Mouse (Mus musculus): ENCODE measurements around the gene Lmtk2. TPM values are rescaled to one million over a fixed set of nuclear protein-coding genes. Genes with fewer than 3 reads are reported as not detected.

The Lmtk2 gene
- total and polyA plus RNA-seq, 3 experiments = 12.6 to 14.8 TPM; not detected in 1

- Histone ChIP-seq H3K27me3 (ENCODE audit: control insufficient read depth in 1 of 2, insufficient read depth in 2 of 2, low read length in 2 of 2) (peaks cover 2 to 3% of the 10 kb centered on the region in 2 experiments; a peak in 3 of 4 replicates), H3K27ac (ENCODE audit: control insufficient read depth, low read depth, low read length) (no peak overlapping the region), H3K79me2 (ENCODE audit: control insufficient read depth, insufficient read depth, low read length, poor library complexity) (no peaks in the 10 kb centered on the region), H3K9me3 (replicated peaks; ENCODE audit: insufficient read depth, low read length) (no peaks in the 10 kb centered on the region), H3K36me3 (ENCODE audit: control insufficient read depth in 1 of 2, insufficient read depth in 2 of 2, low read length in 2 of 2) (no peaks in the 10 kb centered on the region), H3K9ac (ENCODE audit: control insufficient read depth, low read depth, low read length, poor library complexity, severe bottlenecking) (no peak overlapping the region), H3K4me1 (ENCODE audit: control insufficient read depth in 1 of 2, insufficient read depth in 2 of 2, low read length in 2 of 2) (no peaks in the 10 kb centered on the region), H3K4me3 (ENCODE audit: control insufficient read depth in 1 of 2, insufficient read depth in 1 of 2, low read depth in 2 of 2, low read length in 2 of 2) (no peak overlapping the region)
- TF ChIP-seq BHLHE40 (IDR thresholded peaks at IDR 0.05; ENCODE audit: borderline replicate concordance, low read depth, low read length) (no peak), GABPA (IDR thresholded peaks at IDR 0.05; ENCODE audit: low read depth, low read length) (no peak), SIN3A (IDR thresholded peaks at IDR 0.05; ENCODE audit: low read length) (no peak), RAD21 (IDR thresholded peaks at IDR 0.05; ENCODE audit: low read depth, low read length) (no peak), MXI1 (IDR thresholded peaks at IDR 0.05; ENCODE audit: low read depth, low read length) (no peak), USF2 (IDR thresholded peaks at IDR 0.05; ENCODE audit: borderline replicate concordance in 1 of 2, insufficient read depth in 1 of 2, low read depth in 1 of 2, low read length in 2 of 2) (no peak), TAL1 (IDR thresholded peaks at IDR 0.05; ENCODE audit: low read length) (no peak), EP300 (IDR thresholded peaks at IDR 0.05; ENCODE audit: low read depth in 1 of 2, low read length in 2 of 2) (no peak), CHD1 (IDR thresholded peaks at IDR 0.05; ENCODE audit: low read depth, low read length) (no peak), ZKSCAN1 (IDR thresholded peaks at IDR 0.05; ENCODE audit: low read depth, low read length) (no peak), ETS1 (IDR thresholded peaks at IDR 0.05; ENCODE audit: low read depth, low read length) (no peak), CTCF (IDR thresholded peaks at IDR 0.05 in 2 of 3, conservative IDR thresholded peaks at IDR 0.05 in 1 of 3; ENCODE audit: control insufficient read depth in 1 of 3, insufficient read depth in 1 of 3, low read depth in 2 of 3, low read length in 3 of 3, poor library complexity in 1 of 3, severe bottlenecking in 1 of 3) (no peak), POLR2A (IDR thresholded peaks at IDR 0.05; ENCODE audit: control insufficient read depth in 1 of 2, insufficient read depth in 1 of 2, low read depth in 1 of 2, low read length in 2 of 2, poor library complexity in 1 of 2) (no peak), TBP (IDR thresholded peaks at IDR 0.05; ENCODE audit: low read depth, low read length) (no peak), USF1 (IDR thresholded peaks at IDR 0.05; ENCODE audit: low read depth, low read length) (no peak), ELF1 (IDR thresholded peaks at IDR 0.05; ENCODE audit: low read depth, low read length) (no peak)
- DNase-seq (ENCODE audit: low read depth, low spot score) = no peak
Observed at GRCm38 (mm10) chr5:144066036-144066435, 34.2 kb upstream of the Lmtk2 start.

GRCm38 (mm10) chr5:144070064-144070463, 30.2 kb upstream of the Lmtk2 start:
- Histone ChIP-seq H3K4me1 (ENCODE audit: control insufficient read depth in 1 of 2, insufficient read depth in 2 of 2, low read length in 2 of 2) (no peaks in the 10 kb centered on the region), H3K79me2 (ENCODE audit: control insufficient read depth, insufficient read depth, low read length, poor library complexity) (no peaks in the 10 kb centered on the region), H3K27me3 (ENCODE audit: control insufficient read depth in 1 of 2, insufficient read depth in 2 of 2, low read length in 2 of 2) (peaks cover 0 to 4% of the 10 kb centered on the region in 2 experiments; a peak in 3 of 4 replicates), H3K4me3 (ENCODE audit: control insufficient read depth in 1 of 2, insufficient read depth in 1 of 2, low read depth in 2 of 2, low read length in 2 of 2) (no peak overlapping the region), H3K9ac (ENCODE audit: control insufficient read depth, low read depth, low read length, poor library complexity, severe bottlenecking) (no peak overlapping the region), H3K9me3 (replicated peaks; ENCODE audit: insufficient read depth, low read length) (no peaks in the 10 kb centered on the region), H3K36me3 (ENCODE audit: control insufficient read depth in 1 of 2, insufficient read depth in 2 of 2, low read length in 2 of 2) (no peaks in the 10 kb centered on the region), H3K27ac (ENCODE audit: control insufficient read depth, low read depth, low read length) (no peak overlapping the region)
- DNase-seq (ENCODE audit: low read depth, low spot score) = no peak
- TF ChIP-seq TAL1 (IDR thresholded peaks at IDR 0.05; ENCODE audit: low read length) (no peak), CHD1 (IDR thresholded peaks at IDR 0.05; ENCODE audit: low read depth, low read length) (no peak), BHLHE40 (IDR thresholded peaks at IDR 0.05; ENCODE audit: borderline replicate concordance, low read depth, low read length) (no peak), USF1 (IDR thresholded peaks at IDR 0.05; ENCODE audit: low read depth, low read length) (no peak), SMC3 (IDR thresholded peaks at IDR 0.05; ENCODE audit: low read depth, low read length) (no peak), MYB (IDR thresholded peaks at IDR 0.05; ENCODE audit: low read depth, low read length) (no peak), NELFE (IDR thresholded peaks at IDR 0.05; ENCODE audit: low read depth, low read length) (no peak), SIN3A (IDR thresholded peaks at IDR 0.05; ENCODE audit: low read length) (no peak), JUND (IDR thresholded peaks at IDR 0.05; ENCODE audit: low read depth, low read length) (no peak), MYC (IDR thresholded peaks at IDR 0.05; ENCODE audit: low read depth, low read length) (no peak), HCFC1 (IDR thresholded peaks at IDR 0.05; ENCODE audit: low read depth, low read length) (no peak), CTCF (IDR thresholded peaks at IDR 0.05 in 2 of 3, conservative IDR thresholded peaks at IDR 0.05 in 1 of 3; ENCODE audit: control insufficient read depth in 1 of 3, insufficient read depth in 1 of 3, low read depth in 2 of 3, low read length in 3 of 3, poor library complexity in 1 of 3, severe bottlenecking in 1 of 3) (no peak), POLR2A (IDR thresholded peaks at IDR 0.05; ENCODE audit: control insufficient read depth in 1 of 2, insufficient read depth in 1 of 2, low read depth in 1 of 2, low read length in 2 of 2, poor library complexity in 1 of 2) (no peak)
